Mouse (Mus musculus): ENCODE data around the gene Pclaf. TPM values are rescaled to one million over a fixed set of nuclear protein-coding genes. Genes with fewer than 3 reads are reported as not detected.

Pclaf gene
- total RNA-seq, 2 experiments from 2014 or later = 0.44 to 0.79 TPM

Other genes starting within 250 kb of the Pclaf start
- gene Oaz2, start 222.2 kb upstream of the Pclaf start, total RNA-seq (2021) = 100 to 1,000 TPM; 217 to 221 TPM
- 10 to 100 TPM; 16.3 to 17.8 TPM for gene Zfp609, start 62.7 kb upstream of the Pclaf start, total RNA-seq (2021)
- gene Trip4, start 18.6 kb downstream of the Pclaf start, total RNA-seq (2021) = 10 to 100 TPM; 10.9 to 14.8 TPM
- gene Csnk1g1, start 18.7 kb downstream of the Pclaf start, total RNA-seq (2021) = 1 to 10 TPM; 5.9 to 7.0 TPM
- gene Ppib, start 170.0 kb downstream of the Pclaf start, total RNA-seq (2021) = 10 to 100 TPM; 43.8 to 49.4 TPM
- gene Snx22, start 179.5 kb downstream of the Pclaf start, total RNA-seq (2021) = under 1 TPM; 0.13 to 0.15 TPM
- gene Snx1, start 236.3 kb downstream of the Pclaf start, total RNA-seq (2021) = 10 to 100 TPM; 12.6 to 12.7 TPM
- 10 to 100 TPM; 39.9 to 43.3 TPM for gene Ciao2a, start 236.4 kb downstream of the Pclaf start, total RNA-seq (2021)

Measured in gastrocnemius, postnatal 36 days (tissue).